Mouse (Mus musculus) B cell, adult 2 months (primary cell): ENCODE measurements around the gene Cyp2w1.
"Not testable (repeated sequence)": the region's sequence is repeated elsewhere in the genome, so short reads cannot be mapped to it uniquely, and the experiment has no call there.

Source experiments
- DNase-seq, 2 experiments: peaks; one replicate each; pipeline ENCODE4 v3.0.0; 2022

The Cyp2w1 gene

DNA sequence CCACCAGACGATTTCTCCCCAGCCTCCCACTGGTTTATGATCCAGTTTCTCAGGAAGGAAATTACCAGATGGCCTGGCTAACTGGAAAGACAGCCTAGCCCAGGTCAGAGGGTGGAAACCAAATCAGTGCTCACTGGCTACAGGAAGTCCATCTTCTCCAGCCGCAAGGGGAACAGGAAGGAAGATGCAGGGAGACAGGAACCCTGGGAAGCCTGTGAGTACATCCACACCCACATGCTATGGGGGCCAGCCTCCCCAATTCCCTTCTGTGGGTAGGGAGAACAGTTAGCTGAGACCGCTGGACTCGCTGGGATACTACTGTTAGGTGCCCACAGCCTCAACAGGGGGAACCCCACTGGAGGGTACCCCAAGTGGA lies 35.8 kb downstream of the Cyp2w1 start:
- no peak for DNase-seq

DNA sequence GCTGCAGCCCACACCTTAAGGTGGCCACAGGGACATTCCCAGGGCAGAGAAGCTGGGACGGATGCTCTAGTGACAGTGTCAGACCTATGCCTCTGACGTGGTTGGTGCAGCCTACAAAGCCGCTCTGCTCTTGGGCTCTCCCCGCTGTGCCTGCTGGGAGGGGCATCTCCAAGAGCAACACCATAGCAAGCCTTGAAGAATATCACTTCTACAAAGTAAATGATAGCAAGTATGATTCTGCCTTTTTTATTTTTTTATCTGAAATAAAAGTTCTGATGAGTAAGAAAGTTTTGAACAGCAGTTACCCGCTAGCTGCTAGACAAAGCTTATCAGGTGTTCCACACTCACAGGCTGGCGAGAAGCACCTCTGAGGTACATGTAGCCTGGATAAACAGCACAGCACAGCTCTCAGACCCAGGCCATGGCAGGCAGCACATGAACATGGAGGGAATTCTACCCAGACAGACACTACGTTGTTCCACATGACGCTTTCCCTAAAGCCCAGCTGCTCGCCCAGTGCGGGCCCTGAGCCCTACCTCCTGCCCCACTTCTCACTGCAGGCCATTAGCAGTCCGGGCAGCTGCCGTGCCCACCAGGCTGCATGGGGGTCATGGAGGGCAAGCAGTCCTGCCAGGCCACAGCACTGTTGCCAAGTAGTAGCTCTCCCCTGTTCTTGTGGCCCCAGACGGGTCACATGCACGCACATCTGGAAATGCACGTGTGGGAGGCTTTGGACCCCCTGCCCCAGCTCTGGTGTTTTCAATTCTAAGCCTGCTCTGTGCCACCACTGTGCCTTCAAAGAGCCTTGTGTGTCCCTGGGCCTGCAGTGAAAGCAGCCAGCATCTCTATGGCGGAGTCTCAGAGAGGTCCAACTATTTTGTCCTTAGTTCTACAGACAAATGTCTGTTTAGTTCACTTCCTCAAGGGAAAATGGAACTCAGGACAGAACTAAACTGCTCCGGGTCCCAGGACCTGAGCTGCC lies 36.6 kb downstream of the Cyp2w1 start:
- DNase-seq: no peak

DNA sequence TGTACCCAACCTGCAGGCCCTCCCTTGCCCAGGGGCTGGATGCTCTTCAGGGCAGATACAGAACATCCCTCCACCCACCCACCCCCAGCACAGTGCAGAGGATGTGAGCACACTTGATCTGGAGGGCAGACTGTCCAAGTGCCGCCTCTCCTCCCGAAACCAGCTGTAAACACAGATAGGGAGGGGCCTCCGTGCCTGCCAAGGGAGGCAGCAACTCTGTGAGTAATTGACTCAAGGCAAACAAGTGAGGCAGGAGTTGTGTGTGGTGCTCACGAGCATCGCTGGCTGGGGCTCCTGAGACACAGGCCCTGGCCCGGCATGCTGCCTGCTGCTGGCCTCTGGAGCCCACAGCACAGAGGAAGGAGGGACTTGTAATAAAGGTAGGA lies 37.3 kb downstream of the Cyp2w1 start:
- DNase-seq: no peak

DNA sequence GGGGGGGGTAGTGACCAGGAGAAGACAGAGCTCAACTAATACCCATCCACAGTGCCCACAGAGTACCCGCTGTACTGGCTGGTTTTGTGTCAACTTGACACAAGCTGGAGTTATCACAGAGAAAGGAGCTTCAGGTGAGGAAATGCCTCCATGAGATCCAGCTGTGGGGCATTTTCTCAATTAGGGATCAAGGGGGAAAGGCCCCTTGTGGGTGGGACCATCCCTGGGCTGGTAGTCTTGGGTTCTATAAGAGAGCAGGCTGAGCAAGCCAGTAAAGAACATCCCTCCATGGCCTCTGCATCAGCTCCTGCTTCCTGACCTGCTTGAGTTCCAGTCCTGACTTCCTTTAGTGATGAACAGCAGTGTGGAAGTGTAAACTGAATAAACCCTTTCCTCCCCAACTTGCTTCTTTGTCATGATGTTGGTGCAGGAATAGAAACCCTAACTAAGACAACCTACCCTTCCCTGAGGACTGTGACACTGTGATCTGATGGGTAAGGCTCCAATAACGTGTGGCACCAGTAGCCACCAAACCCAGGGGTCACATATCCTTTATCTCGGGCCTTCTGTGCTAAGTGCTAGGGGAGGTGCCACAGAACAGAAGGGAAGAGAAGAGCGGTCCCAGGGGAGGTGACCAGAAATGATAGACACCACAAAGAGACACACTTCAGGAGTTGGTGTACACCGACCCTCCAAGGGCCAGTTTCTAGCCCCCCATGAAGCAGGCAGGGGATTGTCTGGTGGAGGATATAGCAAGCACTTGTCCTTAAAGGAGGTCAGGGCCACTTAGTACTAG lies 38.1 kb downstream of the Cyp2w1 start:
- DNase-seq: not testable (repeated sequence)

DNA sequence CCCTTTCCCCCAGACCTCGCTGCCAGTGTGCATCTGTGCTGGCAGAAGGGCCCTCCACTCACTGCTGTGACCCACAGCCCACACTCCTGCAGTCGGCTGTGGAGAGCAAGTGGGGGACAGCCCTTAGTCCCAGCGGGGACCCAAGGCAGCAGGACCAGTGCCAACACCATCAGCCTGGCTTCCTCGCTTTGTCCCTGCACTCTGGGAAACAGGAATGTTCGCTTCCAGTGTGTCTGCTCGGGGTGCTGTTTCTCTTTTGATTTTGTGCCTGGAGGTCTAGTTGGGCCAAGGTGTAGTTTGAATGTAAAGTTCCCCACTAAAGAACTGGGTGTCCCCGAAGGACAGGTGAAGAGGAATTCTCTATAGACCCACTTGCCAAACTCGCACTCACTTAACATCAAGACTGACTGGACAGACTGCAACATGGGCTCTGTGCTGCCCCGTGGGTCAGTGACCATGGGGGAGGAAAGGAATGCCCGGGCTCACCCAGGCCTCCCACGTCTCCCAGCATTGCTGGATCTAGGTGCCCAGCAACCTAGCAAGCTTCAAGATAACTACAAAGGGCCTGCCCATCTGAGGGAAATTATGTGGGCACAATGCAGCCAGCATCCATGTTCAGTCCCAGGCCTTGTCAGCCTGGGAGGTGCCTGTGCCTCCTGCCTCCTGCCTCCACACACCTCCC lies 39.0 kb downstream of the Cyp2w1 start:
- no peak for DNase-seq

DNA sequence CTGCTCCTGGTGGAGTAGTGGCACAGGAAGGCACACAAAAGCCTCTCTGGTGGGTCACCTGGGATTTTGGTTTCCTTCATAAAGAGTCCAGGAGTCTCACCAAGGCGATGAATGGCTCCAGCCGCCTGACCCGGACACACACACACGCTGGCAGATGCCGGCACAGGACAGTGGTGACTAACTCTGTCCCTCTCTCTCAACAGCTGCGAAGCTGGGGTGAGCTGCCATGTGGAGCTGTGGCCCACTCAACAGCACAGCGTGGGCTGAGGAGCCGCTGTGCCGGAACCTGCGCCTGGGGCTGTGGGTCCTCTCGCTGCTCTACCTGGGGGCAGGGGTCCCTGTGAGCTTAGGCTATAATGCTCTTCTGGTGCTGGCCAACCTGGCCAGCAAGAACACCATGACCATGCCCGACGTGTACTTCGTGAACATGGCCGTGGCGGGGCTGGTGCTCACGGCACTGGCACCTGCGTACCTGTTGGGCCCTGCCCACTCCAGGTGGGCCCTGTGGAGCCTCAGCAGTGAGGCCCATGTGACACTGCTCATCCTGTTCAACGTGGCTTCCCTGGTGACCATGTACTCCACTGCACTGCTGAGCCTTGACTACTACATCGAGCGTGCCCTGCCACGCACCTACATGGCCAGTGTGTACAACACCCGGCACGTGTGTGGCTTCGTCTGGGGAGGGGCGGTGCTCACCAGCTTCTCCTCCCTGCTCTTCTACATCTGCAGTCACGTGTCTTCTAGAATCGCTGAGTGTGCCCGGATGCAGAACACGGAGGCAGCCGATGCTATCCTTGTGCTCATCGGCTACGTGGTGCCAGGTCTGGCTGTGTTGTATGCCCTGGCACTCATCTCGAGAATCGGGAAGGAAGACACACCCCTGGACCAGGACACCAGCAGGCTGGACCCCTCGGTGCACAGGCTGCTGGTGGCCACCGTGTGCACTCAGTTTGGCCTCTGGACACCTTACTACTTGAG lies 40.1 kb downstream of the Cyp2w1 start:
- DNase-seq: no peak

DNA sequence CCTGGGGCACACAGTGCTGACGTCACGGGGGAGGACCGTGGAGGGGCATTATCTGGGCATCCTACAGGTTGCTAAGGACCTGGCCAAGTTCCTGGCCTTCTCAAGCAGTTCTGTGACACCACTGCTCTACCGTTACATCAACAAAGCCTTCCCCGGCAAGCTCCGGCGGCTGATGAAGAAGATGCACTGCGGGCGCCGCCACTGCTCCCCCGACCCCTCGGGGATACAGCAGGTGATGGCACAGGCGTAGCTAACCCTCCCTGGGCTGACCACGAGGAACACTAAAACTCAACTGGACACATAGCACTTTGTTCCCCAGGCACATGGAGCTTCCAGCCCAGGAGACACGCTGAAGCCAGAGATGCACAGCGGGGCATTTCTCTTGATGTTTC lies 40.8 kb downstream of the Cyp2w1 start:
- DNase-seq: no peak

DNA sequence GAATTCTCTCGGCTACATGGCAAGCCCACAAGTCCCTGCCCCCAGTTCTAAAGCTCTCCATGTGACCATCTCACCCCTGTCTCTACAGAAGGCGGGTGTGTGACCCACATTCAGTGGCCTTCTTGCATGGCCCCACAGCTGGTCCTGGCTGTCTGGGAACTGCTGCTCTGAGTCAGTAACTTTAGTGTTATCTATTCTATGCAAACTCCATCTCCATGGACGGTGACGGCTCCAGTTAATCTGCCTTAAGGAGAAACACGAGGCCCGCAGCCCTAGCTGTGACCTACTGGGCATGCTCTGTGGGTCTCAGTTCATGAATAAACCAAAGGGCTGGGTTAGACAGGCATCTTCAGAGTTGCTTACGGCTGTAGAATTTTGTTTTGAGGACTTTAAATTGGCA lies 42.0 kb downstream of the Cyp2w1 start:
- DNase-seq: no peak

DNA sequence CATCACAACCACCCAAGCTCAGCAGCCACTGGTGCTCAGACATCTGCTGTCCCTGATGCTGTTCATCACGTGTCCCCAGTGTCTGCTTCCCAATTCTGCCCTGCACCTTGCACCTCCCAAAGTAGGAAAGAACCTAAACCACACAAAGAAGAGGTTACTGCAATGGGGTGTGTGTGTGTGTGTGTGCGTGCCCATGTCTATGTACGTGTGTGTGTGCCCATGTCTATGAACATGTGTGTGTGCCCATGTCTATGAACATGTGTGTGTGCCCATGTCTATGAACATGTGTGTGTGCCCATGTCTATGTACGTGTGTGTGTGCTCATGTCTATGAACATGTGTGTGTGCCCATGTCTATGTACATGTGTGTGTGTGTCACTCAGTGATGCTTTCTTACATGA lies 43.1 kb downstream of the Cyp2w1 start:
- DNase-seq: no peak

DNA sequence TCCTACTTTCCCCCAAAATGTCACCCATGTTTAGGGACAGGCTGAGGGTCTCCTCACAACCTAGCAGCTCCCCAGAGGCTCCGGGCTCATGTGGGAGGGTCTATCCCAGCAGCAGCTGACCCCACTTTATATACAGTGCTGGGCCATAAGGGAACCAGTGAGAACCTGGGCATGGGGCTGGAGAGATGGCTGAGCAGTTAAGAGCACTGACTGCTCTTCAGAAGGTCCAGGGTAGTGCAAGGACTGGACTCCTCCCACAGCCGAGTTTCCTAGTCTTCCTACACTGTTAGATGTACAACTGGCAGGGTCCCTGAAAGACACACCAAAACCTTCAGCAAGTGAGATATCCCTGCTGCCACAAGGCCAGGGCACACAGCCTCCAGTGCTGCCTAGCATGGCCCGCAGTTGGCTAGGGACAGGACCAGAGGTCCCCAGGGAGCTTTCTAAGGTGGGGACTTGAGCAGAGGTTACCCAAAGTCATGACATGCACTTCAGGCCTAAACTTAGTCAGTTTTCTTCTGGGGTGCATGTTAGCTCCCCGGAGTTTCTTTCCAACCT lies 45.0 kb downstream of the Cyp2w1 start:
- no peak for DNase-seq

DNA sequence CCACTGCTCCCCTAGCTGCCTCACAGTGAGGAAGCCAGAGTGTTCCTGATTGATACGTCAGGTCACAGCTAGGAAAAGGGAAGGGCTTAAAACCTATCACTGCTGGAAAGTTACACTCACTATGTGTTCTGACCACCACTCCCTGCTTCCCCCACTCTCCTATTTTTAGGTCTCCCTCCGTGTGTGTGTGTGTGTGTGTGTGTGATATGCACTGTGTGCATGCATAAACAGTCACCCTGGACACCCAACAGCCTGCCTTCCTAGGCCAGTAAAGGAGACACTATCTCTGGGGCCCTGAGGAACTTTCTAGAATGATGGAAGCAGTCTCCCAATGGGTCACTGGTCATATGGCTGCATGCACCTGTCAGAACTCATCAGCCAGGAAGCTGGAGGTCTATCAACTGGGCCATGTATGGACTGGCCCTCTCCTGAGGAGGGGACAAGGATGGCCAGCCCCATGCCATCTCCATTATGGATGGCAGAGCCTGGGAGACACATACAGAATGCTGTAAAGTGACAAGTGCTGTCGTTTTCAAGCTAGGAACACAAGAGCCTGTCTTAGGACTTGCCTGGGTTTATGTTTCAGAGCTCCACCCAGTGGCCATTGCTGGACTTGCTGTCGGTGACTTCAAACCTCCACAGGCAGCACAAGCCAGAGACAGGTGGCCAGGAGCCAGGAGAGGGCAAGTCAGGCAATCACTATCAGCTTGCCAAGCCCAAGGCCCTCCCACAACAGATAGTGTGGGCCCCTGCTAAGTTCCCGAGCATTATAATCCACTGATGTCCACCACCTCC lies 45.7 kb downstream of the Cyp2w1 start:
- peak; percentile 87 to 88 for DNase-seq

DNA sequence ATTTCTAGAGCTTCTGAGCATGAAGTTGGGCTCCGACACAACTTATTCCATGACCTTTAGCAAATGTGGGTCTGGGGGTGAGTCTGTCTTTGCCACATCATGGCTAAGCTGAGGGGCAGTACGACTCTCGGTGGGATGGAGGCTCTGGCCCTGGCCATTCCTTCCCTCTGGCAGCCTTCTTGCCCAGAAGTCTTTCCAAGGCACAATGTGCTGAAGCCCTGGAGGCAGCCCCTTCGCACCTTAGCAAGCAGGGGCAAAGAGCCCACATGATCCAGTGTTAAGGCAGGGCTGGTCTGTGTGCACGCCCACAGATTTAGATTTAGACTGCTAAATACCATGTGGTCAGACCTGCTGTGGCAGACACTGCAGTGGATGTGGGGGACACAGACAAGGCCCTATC lies 46.4 kb downstream of the Cyp2w1 start:
- no peak for DNase-seq

DNA sequence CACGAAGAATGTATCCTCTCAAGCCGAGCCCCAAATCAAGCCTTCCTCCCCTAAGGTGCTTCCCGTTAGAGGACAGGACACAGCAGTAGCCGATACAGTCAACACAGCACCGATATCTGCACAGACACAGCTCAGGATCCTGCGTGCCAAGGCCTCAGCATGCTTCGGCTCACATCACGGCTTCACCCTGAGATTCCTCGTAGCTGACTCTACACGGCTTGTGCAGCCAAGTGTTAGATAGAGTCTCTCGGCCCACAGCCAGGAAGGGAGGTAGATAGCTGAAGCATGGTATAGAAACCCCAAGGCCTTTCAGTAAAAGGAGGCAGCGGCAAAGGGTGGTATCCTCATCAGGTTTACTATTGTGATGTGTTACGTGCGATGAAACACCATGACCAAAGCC lies 47.6 kb downstream of the Cyp2w1 start:
- no peak for DNase-seq

DNA sequence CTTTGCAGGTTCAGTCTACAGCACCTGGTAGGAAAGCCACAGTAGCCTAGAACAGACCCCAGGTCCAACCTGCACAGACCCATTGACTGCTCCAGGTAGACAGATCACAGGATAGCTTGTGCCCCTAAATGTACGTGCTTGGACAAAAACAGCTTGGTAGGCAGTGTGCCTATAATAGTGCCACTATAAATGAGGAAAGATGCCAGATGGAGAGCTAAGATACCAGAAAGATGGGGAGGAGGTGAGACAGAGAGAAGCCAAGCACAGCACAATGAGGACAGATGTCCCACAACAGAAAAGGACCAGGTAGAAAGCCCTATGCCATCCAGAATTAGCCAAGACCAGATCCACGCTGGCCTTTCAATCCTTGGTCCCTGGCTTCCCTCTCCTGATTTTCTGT lies 49.7 kb downstream of the Cyp2w1 start:
- DNase-seq: no peak

DNA sequence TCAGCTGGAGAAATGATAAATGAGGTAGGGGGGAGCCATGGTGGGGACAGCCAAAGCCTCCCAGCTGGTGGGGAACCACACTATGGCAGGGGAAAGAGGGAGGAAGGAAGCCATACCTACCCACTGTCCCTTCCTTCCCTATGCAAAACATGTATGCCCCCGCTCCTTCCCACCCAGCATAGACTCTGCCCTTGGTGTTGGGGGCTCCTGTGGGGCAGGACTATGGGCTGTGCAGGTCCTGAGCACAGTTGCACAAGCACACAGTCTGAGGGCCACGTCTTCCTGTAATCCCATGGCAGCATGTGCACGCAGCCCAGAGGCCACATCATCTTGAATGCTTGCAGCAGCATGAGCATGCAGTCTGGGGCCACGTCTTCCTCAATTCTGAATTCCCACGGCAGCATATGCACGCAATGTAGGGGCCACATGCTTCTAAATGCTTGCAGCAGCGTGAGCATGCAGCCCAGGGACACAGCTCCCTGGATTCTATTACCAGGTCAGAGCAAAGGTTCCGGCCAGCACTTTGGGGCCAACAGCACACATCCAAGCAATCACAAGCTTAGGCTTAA lies 51.4 kb downstream of the Cyp2w1 start:
- no peak for DNase-seq

DNA sequence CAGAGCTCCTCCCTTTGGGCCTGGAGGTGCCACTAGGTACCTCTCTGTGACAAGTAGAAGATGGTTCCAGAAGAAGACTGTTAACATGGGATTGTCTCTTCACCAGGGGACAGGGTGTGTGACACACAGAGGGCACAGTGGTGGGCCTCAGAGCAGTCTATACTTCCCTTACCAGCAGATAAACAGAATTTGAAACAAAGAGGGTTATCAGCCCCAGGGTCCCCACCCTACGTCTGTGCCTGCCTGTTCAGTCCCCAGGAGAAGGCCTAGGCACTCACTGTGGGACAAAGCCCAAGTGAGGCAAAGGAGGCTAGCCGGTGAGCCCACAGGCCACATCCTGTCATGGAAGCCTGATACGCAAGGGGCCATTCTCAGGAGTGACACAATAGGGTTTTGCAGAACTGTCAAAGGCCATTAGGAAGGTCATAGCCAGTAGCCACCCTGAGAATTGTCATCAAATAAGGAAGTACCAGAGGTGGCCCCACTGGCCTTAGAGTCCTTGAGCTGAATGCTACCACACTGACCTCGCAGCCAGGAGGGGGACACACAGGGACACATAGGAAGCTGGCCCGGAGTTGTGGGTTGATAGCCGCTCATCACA lies 52.5 kb downstream of the Cyp2w1 start, which contains the start of gene C130050O18Rik:
C130050O18Rik (plus strand) TSS at position 480 of the 601 bp plus-strand sequence.
- DNase-seq: no peak

DNA sequence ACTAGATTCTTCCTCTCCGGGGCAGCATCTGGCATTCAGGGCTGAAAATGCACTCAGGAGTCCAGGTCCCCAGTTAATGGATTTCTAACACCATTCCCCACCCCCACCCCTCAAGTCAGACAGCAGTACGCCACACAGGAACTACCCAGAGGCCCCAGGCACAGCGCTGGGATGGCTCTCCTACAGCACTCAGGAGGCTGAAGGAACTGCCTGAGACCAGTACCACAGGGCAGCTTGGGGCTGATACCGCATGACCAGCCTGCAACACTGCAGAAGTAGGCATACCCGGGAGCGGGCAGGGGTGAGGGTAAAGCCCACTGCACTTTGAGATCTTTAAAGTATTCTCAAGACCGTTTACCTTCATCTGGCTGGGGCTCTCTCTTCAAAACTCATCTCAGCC lies 53.1 kb downstream of the Cyp2w1 start:
- no peak for DNase-seq

DNA sequence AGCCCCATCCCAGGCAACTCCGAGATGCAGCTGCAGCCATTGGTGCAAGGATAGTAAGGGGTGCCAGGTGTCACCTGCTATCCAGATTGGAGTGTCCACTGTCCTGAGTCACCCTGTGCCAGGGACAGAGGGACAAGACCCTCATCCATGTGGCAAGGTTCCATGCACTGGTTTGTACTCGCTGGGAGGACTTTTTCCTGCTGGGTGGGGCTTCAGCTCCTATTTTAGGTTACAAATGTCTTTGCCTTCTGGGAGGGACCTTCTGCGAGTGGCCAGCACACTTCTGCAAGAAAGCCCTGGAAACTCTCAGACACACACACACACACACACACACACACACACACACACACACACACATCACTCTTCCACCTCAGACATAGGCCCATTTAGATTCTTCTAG lies 53.5 kb downstream of the Cyp2w1 start:
- DNase-seq: no peak
